Mouse (Mus musculus) forebrain, embryonic 12.5 days (tissue): ENCODE measurements around the gene Rnasek. TPM values are rescaled to one million over a fixed set of nuclear protein-coding genes. Genes with fewer than 3 reads are reported as not detected.

Source experiments
- ATAC-seq: fragments of 200-750 bp; cut with Nextera tagmentation; 2 replicates; pipeline ENCODE4 v1.8.0; 2017; ENCODE audit warnings: moderate TSS enrichment; ENCODE audit not compliant: low FRiP score
- H3K27ac ChIP-seq: fragments of 300-500 bp; sonication (generic); 2 replicates; pipeline ENCODE4 v1.5.1; 2016; ENCODE audit warnings: mild to moderate bottlenecking
- H3K27me3 ChIP-seq: fragments of 300-500 bp; sonication (generic); 2 replicates; pipeline ENCODE4 v1.6.1; 2016; ENCODE audit warnings: mild to moderate bottlenecking
- H3K36me3 ChIP-seq: fragments of 300-500 bp; sonication (generic); replicated peaks from 2 replicates; pipeline ENCODE4 v1.6.1; 2016; ENCODE audit warnings: mild to moderate bottlenecking
- H3K4me1 ChIP-seq: fragments of 300-500 bp; sonication (generic); 2 replicates; pipeline ENCODE4 v1.6.1; 2016
- H3K4me2 ChIP-seq: fragments of 300-500 bp; sonication (generic); 2 replicates; pipeline ENCODE4 v1.6.1; 2016; ENCODE audit warnings: mild to moderate bottlenecking, moderate library complexity
- H3K4me3 ChIP-seq: fragments of 300-500 bp; sonication (generic); replicated peaks from 2 replicates; pipeline ENCODE4 v1.5.1; 2016; ENCODE audit warnings: mild to moderate bottlenecking
- H3K9ac ChIP-seq: fragments of 300-500 bp; sonication (generic); 2 replicates; pipeline ENCODE4 v1.6.1; 2016; ENCODE audit warnings: mild to moderate bottlenecking
- H3K9me3 ChIP-seq: fragments of 300-500 bp; sonication (generic); 2 replicates; pipeline ENCODE4 v1.6.1; 2016
- WGBS: fragments of 180-500 bp; shearing (Covaris S2); methylation state at CpG from one replicate; pipeline ENCODE4 v1.1.7; 2016; 5-methylcytosine and 5-hydroxymethylcytosine counted together
- polyA plus RNA-seq: library from polyadenylated mRNA; unstranded; fragments of >200 nt; fragmentation: Nextera tagmentation; extraction: Ambion mirVana; gene quantifications from 2 replicates; pipeline ENCODE4 v1.2.1, GENCODE M21; 2016

The Rnasek gene
- polyA plus RNA-seq, result 151 and 152 TPM in 2 replicates

DNA sequence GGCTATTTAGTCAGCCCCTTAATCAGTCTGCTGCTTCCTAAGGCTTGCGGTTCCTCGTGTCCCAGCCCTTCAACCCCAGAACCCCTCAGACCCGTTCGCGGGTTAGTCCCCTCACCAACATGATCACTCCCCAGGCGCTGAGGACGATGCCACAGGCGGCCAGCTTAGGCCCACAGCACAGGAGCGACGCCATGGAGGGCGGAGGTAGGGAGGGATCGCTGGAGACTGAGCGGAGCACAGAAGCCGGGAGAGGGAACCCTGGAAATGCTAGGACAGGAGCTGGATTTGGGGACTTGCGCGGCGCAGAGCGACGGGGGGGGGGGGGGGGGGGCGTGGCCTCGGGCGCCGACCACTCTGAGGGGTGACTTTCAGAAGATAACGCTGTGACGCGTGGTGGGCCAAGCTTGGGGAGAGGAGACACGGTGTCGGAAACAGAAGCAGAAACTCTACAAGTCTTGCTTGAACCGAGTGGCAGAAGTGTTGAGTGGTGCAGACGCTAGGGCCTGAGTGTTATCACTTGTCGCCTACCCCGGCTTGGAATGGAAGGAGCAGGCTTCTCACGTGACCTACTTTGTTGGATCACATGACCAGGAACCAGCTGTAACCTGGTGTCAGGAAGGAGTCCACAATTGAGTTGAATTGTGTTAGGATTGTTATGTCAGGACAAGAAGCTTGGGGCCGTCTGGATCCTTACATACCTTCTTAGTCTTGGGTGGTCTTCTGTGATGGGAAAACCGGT, at the start of gene Rnasek, which contains the start of gene Gm21988:
Gene Rnasek, minus strand, starts transcription at position 302 of the 739 bp plus-strand sequence.
Gene Gm21988, minus strand, starts transcription at position 290 of the 739 bp plus-strand sequence.
- Histone ChIP-seq H3K36me3 (peaks cover 13% of the 10 kb centered on the region), H3K27me3 (peaks cover 7% of the 10 kb centered on the region), H3K4me1 (peaks cover 34% of the 10 kb centered on the region), H3K9ac (peak within 1 kb of the TSS; percentile 85), H3K9me3 (no peaks in the 10 kb centered on the region), H3K27ac (peak within 1 kb of the TSS; percentile 82), H3K4me3 (peak within 1 kb of the TSS; percentile 89), H3K4me2 (peak within 1 kb of the TSS; percentile 98)
- ATAC-seq, result peak; percentile 62
- WGBS, result under 1% methylated on average over 31 of the region's 35 CpGs

DNA sequence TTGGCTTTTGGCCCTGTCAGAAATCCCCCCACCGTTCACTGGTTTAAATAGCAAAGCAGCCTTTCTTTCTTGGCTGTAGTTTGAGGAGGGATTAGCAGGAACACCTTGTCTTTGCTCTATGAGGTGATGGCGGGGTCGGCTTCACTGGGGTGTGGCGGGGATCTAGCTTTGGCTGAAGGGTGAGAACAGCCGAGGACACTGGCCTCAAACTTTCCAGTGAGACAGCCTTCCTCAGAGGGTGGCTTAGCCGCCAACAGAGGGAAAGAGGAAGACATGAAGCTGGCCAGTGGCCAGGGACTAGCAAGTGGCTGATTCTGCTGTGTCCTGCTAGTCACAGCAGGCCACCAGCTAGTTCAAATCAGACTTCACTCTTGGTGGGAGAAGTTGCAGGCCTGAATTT, 49.6 kb upstream of the Rnasek start:
- H3K9me3 ChIP-seq, result no peaks in the 10 kb centered on the region
- 31% methylated on average over 6 of the region's 6 CpGs for WGBS
- no peak overlapping the region for H3K4me3 ChIP-seq
- no peaks in the 10 kb centered on the region for H3K36me3 ChIP-seq
- no peak overlapping the region for H3K27ac ChIP-seq
- no peak for ATAC-seq
- H3K27me3 ChIP-seq, result no peaks in the 10 kb centered on the region
- H3K4me2 ChIP-seq, result no peak overlapping the region
- H3K4me1 ChIP-seq, result no peaks in the 10 kb centered on the region
- no peak overlapping the region for H3K9ac ChIP-seq

DNA sequence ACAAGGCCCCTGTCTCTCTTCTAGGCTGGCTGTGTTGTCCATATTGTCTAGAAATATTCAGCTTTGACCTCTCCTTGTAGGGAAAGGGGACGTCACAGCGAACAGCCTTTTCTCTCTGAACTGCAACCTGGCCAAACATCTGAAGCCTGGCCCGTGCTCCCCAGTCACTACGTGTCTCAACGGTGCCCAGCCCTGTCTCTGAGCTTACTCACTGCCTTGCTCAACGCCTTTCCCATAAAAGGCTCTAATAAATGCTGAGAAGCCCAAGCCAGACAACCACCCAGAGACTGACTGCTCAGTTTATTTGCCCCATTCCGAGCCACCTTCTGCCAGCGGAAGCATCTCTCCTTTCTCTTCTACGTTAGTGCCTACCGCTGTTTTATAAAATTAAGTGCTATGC, 48.5 kb upstream of the Rnasek start:
- WGBS, result 91% methylated on average over 10 of the region's 10 CpGs

DNA sequence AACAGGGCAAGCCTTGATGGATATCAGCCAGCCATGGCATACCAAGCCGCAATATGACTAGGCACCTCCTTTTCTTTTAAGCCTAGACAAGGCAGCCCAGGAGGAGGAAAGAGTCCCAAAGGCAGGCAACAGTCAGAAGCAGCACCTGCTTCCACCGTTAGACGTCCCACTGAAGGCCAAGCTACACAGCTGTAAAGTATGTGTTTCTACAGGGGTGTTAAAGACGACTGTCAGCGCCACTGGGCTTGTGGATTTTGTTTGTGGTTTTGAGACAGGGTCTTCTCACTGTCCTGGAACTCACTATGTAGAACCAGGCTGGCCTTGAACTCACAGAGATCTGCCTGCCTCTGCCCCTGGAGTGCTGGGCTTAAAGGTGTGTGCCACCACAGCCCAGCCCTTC, 46.0 kb upstream of the Rnasek start:
- Histone ChIP-seq H3K4me2 (no peak overlapping the region), H3K9me3 (no peaks in the 10 kb centered on the region), H3K4me1 (no peaks in the 10 kb centered on the region), H3K27ac (no peak overlapping the region), H3K4me3 (no peak overlapping the region), H3K9ac (no peak overlapping the region), H3K27me3 (no peaks in the 10 kb centered on the region), H3K36me3 (no peaks in the 10 kb centered on the region)
- no peak for ATAC-seq
- 89% methylated on average over 5 of the region's 5 CpGs for whole genome bisulfite sequencing

More for the DNA sequence above, 48.5 kb upstream of the Rnasek start:
- no peaks in the 10 kb centered on the region for H3K36me3 ChIP-seq
- ATAC-seq, result no peak
- H3K9me3 ChIP-seq, result no peaks in the 10 kb centered on the region
- H3K4me3 ChIP-seq, result no peak overlapping the region
- H3K9ac ChIP-seq, result no peak overlapping the region
- H3K4me2 ChIP-seq, result no peak overlapping the region
- H3K27me3 ChIP-seq, result no peaks in the 10 kb centered on the region
- no peaks in the 10 kb centered on the region for H3K4me1 ChIP-seq
- H3K27ac ChIP-seq, result no peak overlapping the region

DNA sequence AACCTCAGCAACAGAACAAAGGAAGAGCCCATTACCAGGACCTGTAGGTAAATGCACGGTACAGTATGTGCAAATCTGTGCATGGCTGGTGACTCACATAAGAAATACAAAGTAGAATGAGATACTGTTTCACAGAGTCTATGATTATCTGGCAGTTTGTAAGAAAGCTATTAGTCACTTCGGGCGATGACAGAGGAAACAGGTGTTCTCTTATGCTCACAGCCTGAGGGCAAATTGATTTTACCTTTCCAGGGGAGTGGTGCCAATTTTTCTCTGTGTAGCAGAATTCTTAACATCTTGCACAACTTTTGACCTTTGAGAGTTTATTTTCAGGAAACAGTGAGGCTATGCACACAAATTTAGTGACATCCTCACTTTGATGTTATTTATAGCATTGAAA, 45.1 kb upstream of the Rnasek start:
- Histone ChIP-seq H3K4me1 (no peaks in the 10 kb centered on the region), H3K27ac (no peak overlapping the region), H3K36me3 (no peaks in the 10 kb centered on the region), H3K9me3 (no peaks in the 10 kb centered on the region), H3K4me3 (no peak overlapping the region), H3K4me2 (no peak overlapping the region), H3K9ac (no peak overlapping the region), H3K27me3 (no peaks in the 10 kb centered on the region)
- no peak for ATAC-seq
- 87% methylated on average over 3 of the region's 3 CpGs for WGBS

DNA sequence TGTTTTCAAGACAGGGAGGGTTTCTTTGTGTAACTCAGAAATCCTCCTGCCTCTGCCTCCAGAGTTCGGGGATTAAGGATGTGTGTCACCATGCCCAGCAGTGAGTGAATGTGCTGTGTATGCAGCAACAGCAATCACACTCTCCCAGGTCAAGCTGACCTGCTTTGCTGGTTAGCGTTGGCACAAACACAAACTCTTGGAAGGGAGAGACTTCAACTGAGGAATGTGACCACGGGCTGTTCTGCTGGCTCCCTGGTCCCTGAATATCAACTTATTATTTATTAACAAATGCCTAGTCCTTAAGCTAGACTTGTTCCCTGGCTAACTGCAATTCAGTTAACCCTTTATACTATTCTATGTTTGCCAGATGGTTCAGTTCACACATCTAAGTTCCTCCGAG, 44.0 kb upstream of the Rnasek start:
- Histone ChIP-seq H3K4me2 (no peak overlapping the region), H3K9ac (no peak overlapping the region), H3K36me3 (no peaks in the 10 kb centered on the region), H3K9me3 (no peaks in the 10 kb centered on the region), H3K4me3 (no peak overlapping the region), H3K4me1 (no peaks in the 10 kb centered on the region), H3K27ac (no peak overlapping the region), H3K27me3 (no peaks in the 10 kb centered on the region; the same call in 1 of the 2 replicates)
- no peak for ATAC-seq
- WGBS, result 88% methylated on average over 4 of the region's 4 CpGs

DNA sequence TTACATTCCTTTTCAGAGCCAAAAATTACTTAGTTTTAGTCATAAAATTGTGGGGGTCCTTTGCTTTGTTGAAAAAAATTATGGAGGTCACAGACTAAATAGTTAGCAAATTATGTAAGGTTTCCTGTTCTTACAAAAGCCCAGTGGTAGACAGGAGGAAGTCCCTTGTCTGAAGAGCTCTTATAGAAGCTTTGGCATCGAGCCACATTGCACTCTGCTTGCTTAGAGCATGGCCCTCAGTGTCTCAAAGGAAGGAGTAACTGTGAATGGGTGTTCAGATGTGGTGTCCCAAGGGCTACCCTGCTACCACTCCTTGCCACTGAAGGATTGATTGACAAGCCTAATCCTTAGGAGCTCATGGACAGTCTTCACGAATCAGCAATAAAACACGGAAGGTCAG, 40.8 kb upstream of the Rnasek start:
- no peak overlapping the region for H3K9ac ChIP-seq
- no peak overlapping the region for H3K27ac ChIP-seq
- no peaks in the 10 kb centered on the region; the same call in 1 of the 2 replicates for H3K27me3 ChIP-seq
- ATAC-seq, result no peak
- H3K4me3 ChIP-seq, result no peak overlapping the region
- 70% methylated on average over 3 of the region's 3 CpGs for WGBS
- H3K36me3 ChIP-seq, result no peaks in the 10 kb centered on the region
- H3K9me3 ChIP-seq, result no peaks in the 10 kb centered on the region
- H3K4me2 ChIP-seq, result no peak overlapping the region
- H3K4me1 ChIP-seq, result no peaks in the 10 kb centered on the region

DNA sequence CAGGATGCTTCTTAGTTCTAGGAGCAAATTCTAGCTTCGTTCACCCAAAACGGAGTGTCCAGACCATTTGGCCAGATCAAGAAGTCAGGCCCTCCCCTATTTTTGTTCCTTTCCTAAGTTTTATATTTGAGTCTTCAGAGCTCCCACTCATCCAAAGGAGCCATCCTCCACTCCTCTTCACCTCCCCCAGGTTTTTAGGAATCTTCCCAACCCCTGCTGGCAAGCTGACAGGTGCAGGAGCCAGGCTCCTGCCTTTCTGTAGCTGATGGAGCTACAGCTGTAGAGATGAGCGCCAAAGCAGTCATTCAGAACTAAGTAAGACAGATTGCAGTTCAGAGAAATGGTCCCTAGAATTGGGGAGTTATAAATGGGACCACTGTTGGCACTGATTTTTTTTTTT, 39.3 kb upstream of the Rnasek start:
- Histone ChIP-seq H3K27me3 (no peaks in the 10 kb centered on the region; the same call in 1 of the 2 replicates), H3K4me2 (no peak overlapping the region), H3K27ac (no peak overlapping the region), H3K4me3 (no peak overlapping the region), H3K4me1 (no peaks in the 10 kb centered on the region), H3K36me3 (no peaks in the 10 kb centered on the region), H3K9me3 (no peaks in the 10 kb centered on the region), H3K9ac (no peak overlapping the region)
- WGBS, result 88% methylated on average over 3 of the region's 3 CpGs
- no peak for ATAC-seq

DNA sequence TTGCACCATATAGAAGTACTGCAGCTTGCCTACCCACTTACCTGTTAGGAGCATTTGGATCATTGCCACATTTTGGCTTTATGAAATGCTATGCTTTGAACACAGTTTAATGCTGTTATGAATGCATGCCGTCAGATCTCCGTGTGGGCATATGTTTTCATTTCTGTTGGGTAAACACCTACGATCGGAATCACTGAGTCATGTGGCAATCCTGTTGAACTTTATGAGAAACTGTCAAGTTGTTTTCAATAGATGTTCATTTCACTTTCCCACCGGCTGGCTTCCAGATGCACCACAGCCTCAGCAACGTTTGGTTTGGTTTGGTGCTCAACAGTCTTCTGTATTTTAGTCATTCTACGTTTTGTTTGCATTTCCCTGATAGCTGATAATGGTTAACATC, 32.0 kb upstream of the Rnasek start:
- Histone ChIP-seq H3K9ac (no peak overlapping the region), H3K36me3 (no peaks in the 10 kb centered on the region), H3K4me1 (no peaks in the 10 kb centered on the region), H3K4me3 (no peak overlapping the region), H3K4me2 (no peak overlapping the region), H3K27ac (no peak overlapping the region), H3K9me3 (no peaks in the 10 kb centered on the region), H3K27me3 (0 out of 2 replicates have a peak, but pooled peaks cover 4% of the 10 kb centered on the region)
- no peak for ATAC-seq
- WGBS, result 86% methylated on average over 7 of the region's 7 CpGs

DNA sequence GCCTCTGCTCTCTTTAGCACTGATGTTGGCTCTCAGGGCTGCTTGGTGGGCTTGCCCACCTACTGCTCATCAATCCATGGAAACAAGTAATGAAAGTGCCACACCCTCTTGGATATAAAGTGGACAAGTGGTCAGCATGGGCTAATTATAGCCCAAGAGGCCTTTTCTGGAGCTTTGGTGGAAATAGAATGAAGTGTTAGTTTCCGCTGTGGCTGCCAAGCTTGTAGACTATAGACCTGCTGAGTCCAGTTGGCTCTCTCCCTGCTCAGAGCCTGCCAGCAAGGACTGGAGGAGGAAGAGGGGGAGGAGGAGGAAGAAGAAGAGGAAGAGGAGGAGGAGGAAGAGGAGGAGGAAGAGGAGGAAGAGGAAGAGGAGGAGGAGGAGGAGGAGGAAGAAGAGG, 26.8 kb upstream of the Rnasek start:
- Histone ChIP-seq H3K27ac (no peak overlapping the region), H3K36me3 (no peaks in the 10 kb centered on the region), H3K4me1 (no peaks in the 10 kb centered on the region), H3K4me2 (no peak overlapping the region), H3K9ac (no peak overlapping the region), H3K9me3 (no peaks in the 10 kb centered on the region), H3K4me3 (no peak overlapping the region), H3K27me3 (peaks cover 9% of the 10 kb centered on the region; the same call in 1 of the 2 replicates)
- WGBS, result 74% methylated on average over 1 of the region's 1 CpGs
- no peak for ATAC-seq

DNA sequence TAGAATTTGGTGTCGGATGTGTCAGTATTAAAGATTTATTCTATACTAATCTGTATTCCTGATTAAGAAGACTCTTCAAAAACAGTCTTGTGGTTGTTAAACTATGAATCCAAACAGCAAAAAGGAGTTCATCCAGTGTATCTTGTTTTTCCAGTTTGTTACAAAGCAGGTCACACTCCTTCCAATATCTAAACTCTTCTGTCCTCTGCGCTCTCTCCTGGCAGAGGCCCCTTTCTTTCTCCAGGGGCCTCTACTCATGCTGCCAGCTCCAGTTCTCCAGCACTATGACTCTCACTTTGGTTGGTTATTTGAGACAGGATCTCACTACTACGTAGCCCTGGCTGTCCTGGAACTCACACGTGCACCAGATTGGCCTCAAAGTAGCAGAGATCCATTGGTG, 26.2 kb upstream of the Rnasek start:
- Histone ChIP-seq H3K9me3 (no peaks in the 10 kb centered on the region), H3K4me2 (no peak overlapping the region), H3K36me3 (no peaks in the 10 kb centered on the region), H3K9ac (no peak overlapping the region), H3K27ac (no peak overlapping the region), H3K4me3 (no peak overlapping the region), H3K4me1 (no peaks in the 10 kb centered on the region), H3K27me3 (peaks cover 8% of the 10 kb centered on the region; the same call in 1 of the 2 replicates)
- 79% methylated on average over 4 of the region's 4 CpGs for WGBS
- no peak for ATAC-seq

DNA sequence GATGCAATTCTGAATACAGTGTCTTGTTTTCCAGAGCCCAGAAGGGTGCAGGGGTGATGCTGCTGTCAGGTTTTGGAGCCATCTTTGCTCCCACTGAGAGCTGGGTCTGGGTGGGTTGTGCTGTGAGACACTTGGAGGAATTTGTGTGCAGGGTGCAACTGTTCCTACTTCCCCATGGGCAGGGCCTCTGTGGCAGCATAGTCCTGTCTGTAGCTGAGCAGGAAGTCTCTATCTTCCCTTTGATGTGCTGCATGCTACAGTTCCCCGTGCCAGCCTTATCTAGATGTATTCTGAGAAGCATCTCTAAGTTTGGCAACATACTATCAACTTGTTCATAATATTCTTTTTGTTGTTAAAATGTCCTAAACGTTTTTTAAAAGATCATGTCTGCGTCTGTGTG, 25.6 kb upstream of the Rnasek start:
- H3K4me3 ChIP-seq, result no peak overlapping the region
- no peaks in the 10 kb centered on the region for H3K9me3 ChIP-seq
- 63% methylated on average over 3 of the region's 3 CpGs for WGBS
- H3K36me3 ChIP-seq, result no peaks in the 10 kb centered on the region
- H3K9ac ChIP-seq, result no peak overlapping the region
- no peak overlapping the region for H3K27ac ChIP-seq
- no peak overlapping the region for H3K4me2 ChIP-seq
- H3K27me3 ChIP-seq, result peaks cover 8% of the 10 kb centered on the region; the same call in 1 of the 2 replicates
- no peak for ATAC-seq
- H3K4me1 ChIP-seq, result no peaks in the 10 kb centered on the region

DNA sequence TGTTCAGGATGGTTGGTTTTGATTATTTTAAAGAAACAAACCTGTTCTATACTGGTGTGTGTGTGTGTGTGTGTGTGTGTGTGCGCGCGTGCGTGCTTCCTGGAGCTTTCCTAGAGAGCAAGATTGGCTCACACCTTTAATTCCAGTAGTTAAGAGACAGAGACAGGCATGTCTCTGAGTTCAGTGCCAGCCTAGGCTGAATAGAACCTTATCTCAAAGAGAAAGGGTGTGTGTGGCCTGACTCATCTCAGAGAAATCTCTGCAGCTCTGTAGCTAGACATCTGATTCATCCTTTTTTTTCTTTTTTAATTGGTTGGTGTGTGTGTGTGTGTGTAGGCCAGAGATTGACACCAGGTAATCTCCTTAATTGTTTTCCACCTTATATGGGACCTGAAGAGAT, 19.4 kb upstream of the Rnasek start:
- Histone ChIP-seq H3K9ac (no peak overlapping the region), H3K9me3 (no peaks in the 10 kb centered on the region), H3K36me3 (no peaks in the 10 kb centered on the region), H3K4me3 (no peak overlapping the region), H3K27me3 (peaks cover 33% of the 10 kb centered on the region), H3K27ac (no peak overlapping the region), H3K4me1 (peaks cover 12% of the 10 kb centered on the region; the same call in 1 of the 2 replicates), H3K4me2 (no peak overlapping the region)
- 91% methylated on average over 4 of the region's 4 CpGs for WGBS
- ATAC-seq, result no peak
